In genomic region chr16:23984760-23985466, GRCm38 (mm10) we compare ENCODE assay signal across 9 mouse cellular contexts. TPM values are rescaled to one million over a fixed set of nuclear protein-coding genes. Genes with fewer than 3 reads are reported as not detected.
DNase-seq lines count a peak whose midpoint lies in the region; ATAC-seq and TF ChIP-seq lines count a peak whose summit lies in the region.
"Had no signal": no experiment of that assay in that cellular context is flagged by ENCODE, and none has a peak within 500 bp of the region (broad histone marks: within the 10 kb centered on the region; RNA-seq: fewer than 3 reads in every experiment).

No protein-coding gene starts in this region.

- peaks cover 4% of the 10 kb centered on the region for H3K36me3 ChIP-seq in C2C12 (ENCODE audit: control insufficient read depth, insufficient read depth)
- no peaks in the 10 kb centered on the region for H3K36me3 ChIP-seq in heart, embryonic 16.5 days (ENCODE audit: control insufficient read depth, insufficient read depth)
- H3K36me3 ChIP-seq in small intestine, adult 2 months (ENCODE audit: control insufficient read depth, insufficient read depth, low read length): no peaks in the 10 kb centered on the region

- no peaks in the 10 kb centered on the region for H3K9me3 ChIP-seq in heart, embryonic 16.5 days (replicated peaks; ENCODE audit: control insufficient read depth, low read length)

- H3ac ChIP-seq in C2C12 (ENCODE audit: control insufficient read depth, insufficient read length, low read depth): peak overlapping the region; percentile 67

- H3K27me3 ChIP-seq in C2C12 (ENCODE audit: control insufficient read depth, insufficient read depth, insufficient read length): no peaks in the 10 kb centered on the region
- H3K27me3 ChIP-seq in heart, embryonic 16.5 days (ENCODE audit: control insufficient read depth, insufficient read depth, low read length): peaks cover 6% of the 10 kb centered on the region; the same call in 1 of the 2 replicates
- H3K27me3 ChIP-seq in small intestine, adult 2 months (ENCODE audit: control insufficient read depth, insufficient read depth, low read length): no peaks in the 10 kb centered on the region; the same call in 1 of the 2 replicates

- peak overlapping the region; percentile 74 for H3K27ac ChIP-seq in heart, embryonic 16.5 days (ENCODE audit: low read length)
- H3K27ac ChIP-seq in small intestine, adult 2 months (ENCODE audit: insufficient read depth, low read depth, low read length): peak overlapping the region; percentile 80

- H3K9ac ChIP-seq in heart, embryonic 16.5 days (ENCODE audit: low read length): peak overlapping the region; percentile 77

- peak overlapping the region; percentile 98 for H3K4me2 ChIP-seq in heart, embryonic 16.5 days (ENCODE audit: low read depth, low read length)

- DNase-seq in T-cell, adult 2 months (ENCODE audit: low spot score): peak; percentile 82
- peak; percentile 48 for DNase-seq in embryo, embryonic 9.5 days (ENCODE audit: extremely low spot score)
- peak; percentile 64 for DNase-seq in kidney, postnatal 10 days
- peak; percentile 65 to 66 for DNase-seq in lung, postnatal 4 days
- DNase-seq in left cerebral cortex, postnatal 10 days (ENCODE audit: extremely low spot score in 1 of 2, low spot score in 2 of 2): no peak

- peaks cover 71% of the 10 kb centered on the region for H3K79me2 ChIP-seq in C2C12 (ENCODE audit: control insufficient read depth, insufficient read depth)

- peaks cover 37% of the 10 kb centered on the region for H3K4me1 ChIP-seq in heart, embryonic 16.5 days (ENCODE audit: control insufficient read depth, insufficient read depth, low read length)
- peaks cover 9% of the 10 kb centered on the region for H3K4me1 ChIP-seq in small intestine, adult 2 months (ENCODE audit: control insufficient read depth, insufficient read depth, insufficient read length, low read length)

- TF ChIP-seq CTCF in C2C12 (IDR thresholded peaks at IDR 0.05; ENCODE audit: control insufficient read depth, insufficient read depth, insufficient read length): no peak
- no peak for TF ChIP-seq CTCF in small intestine, adult 2 months (IDR thresholded peaks at IDR 0.05; ENCODE audit: extremely low read depth, insufficient read length, insufficient replicate concordance, low read depth, low read length)

- peak; percentile 5; the same call in 1 of the 2 replicates for ATAC-seq in heart, embryonic 16.5 days (replicated peaks; ENCODE audit: extremely low read depth, insufficient read depth, low FRiP score)

- peak; percentile 65 for TF ChIP-seq POLR2A in small intestine, adult 2 months (IDR thresholded peaks at IDR 0.05; ENCODE audit: low read depth, low read length)

- intact Hi-C loops in left cerebral cortex, postnatal 10 days (cut with DNase I): loop anchor here (2.0 to 10.0 kb wide), 7 partner anchors 500 to 1970 kb away; no protein-coding TSS in a partner anchor

- H3K4me3 ChIP-seq in C2C12 (ENCODE audit: insufficient read depth, poor library complexity, severe bottlenecking): peak overlapping the region; percentile 27
- H3K4me3 ChIP-seq in heart, embryonic 16.5 days (ENCODE audit: low read length): peak overlapping the region; percentile 58
- peak overlapping the region; percentile 70 for H3K4me3 ChIP-seq in small intestine, adult 2 months (ENCODE audit: low read depth, low read length)

- peaks cover 22% of the 10 kb centered on the region for H3K79me3 ChIP-seq in C2C12 (ENCODE audit: low read depth)

- 0% methylated on average over 22 of the region's 22 CpGs for WGBS in heart, embryonic 16.5 days
- under 1% methylated on average over 22 of the region's 22 CpGs for WGBS in small intestine, adult 2 months

TF ChIP-seq in C2C12, 6 proteins besides CTCF, POLR2A, EP300 and RAD21:
- TF ChIP-seq USF1 (IDR thresholded peaks at IDR 0.05; ENCODE audit: low read depth): no peak
- no peak for TF ChIP-seq CEBPB (IDR thresholded peaks at IDR 0.05; ENCODE audit: low read depth)
- TF ChIP-seq MYOG (IDR thresholded peaks at IDR 0.05; ENCODE audit: control insufficient read depth, extremely low read depth, insufficient read length): no peak
- TF ChIP-seq FOSL1 (IDR thresholded peaks at IDR 0.05; ENCODE audit: insufficient read depth, low read length, poor library complexity, severe bottlenecking): no peak
- TF ChIP-seq MYOD1 (IDR thresholded peaks at IDR 0.05; ENCODE audit: control insufficient read depth, insufficient read length, low read depth): no peak
- no peak for TF ChIP-seq MAX (IDR thresholded peaks at IDR 0.05)

RNA-seq across cellular contexts. Expression of gene Gm37419, which starts 3.4 kb away (rescaled TPM):
- polyA plus RNA-seq in C2C12 (2012; fragmentation: generic; extraction: Trizol): not detected
- polyA plus RNA-seq in heart, embryonic 16.5 days (2015; fragmentation: Nextera tagmentation; extraction: Ambion mirVana): not detected in 2 replicates
- polyA plus RNA-seq in small intestine, adult 2 months (2012; rRNA removed): not detected in 2 replicates
- total RNA-seq in left cerebral cortex, postnatal 10 days (2021): not detected
- total RNA-seq: gastrocnemius, postnatal 4 days had no signal

RNA-seq across cellular contexts. Expression of gene Bcl6, which starts 3.7 kb away (rescaled TPM):
- 6.2 TPM for polyA plus RNA-seq in C2C12 (2012; fragmentation: generic; extraction: Trizol)
- 0.81 and 1.2 TPM in 2 replicates for polyA plus RNA-seq in heart, embryonic 16.5 days (2015; fragmentation: Nextera tagmentation; extraction: Ambion mirVana)
- polyA plus RNA-seq in small intestine, adult 2 months (2012; rRNA removed): 4.1 and 12.2 TPM in 2 replicates
- 10 to 100 TPM; 23.0 to 25.8 TPM for total RNA-seq in left cerebral cortex, postnatal 10 days (2021)

RNA-seq across cellular contexts. Expression of gene Rtp2, which starts 52.7 kb away (rescaled TPM):
- not detected for polyA plus RNA-seq in C2C12 (2012; fragmentation: generic; extraction: Trizol)
- not detected in 2 replicates for polyA plus RNA-seq in heart, embryonic 16.5 days (2015; fragmentation: Nextera tagmentation; extraction: Ambion mirVana)
- polyA plus RNA-seq in small intestine, adult 2 months (2012; rRNA removed): not detected in 2 replicates
- total RNA-seq in left cerebral cortex, postnatal 10 days (2021): under 1 TPM in 1 of 2 experiments, not detected in 1; 0.45 TPM
- total RNA-seq: gastrocnemius, postnatal 4 days had no signal

Comparison
In these comparisons a context has a peak if more than half of its experiments do, and no peak if none do; other contexts are left out.
1. DNase-seq: peak in T-cell, adult 2 months (single experiment), embryo, embryonic 9.5 days (single experiment), kidney, postnatal 10 days (single experiment) and lung, postnatal 4 days (2 of 2); none in left cerebral cortex, postnatal 10 days (0 of 2).
2. Peak in every context shown above with its lines, with median percentiles within 50 percentile points of each other: H3K4me3 ChIP-seq.